Mouse (Mus musculus) CD4-positive, CD25-positive, alpha-beta regulatory T cell, adult 4 months (primary cell): Measurements from ENCODE around the gene Gpsm1. TPM values are rescaled to one million over a fixed set of nuclear protein-coding genes. Genes with fewer than 3 reads are reported as not detected.
A peak's percentile ranks its signal among the peaks of the same experiment; 100 is the strongest.

Experiments used
- ATAC-seq: one replicate; pipeline ENCODE4 v1.8.0; 2017
- polyA plus RNA-seq, 2 experiments: library from polyadenylated mRNA; unstranded; fragments of 100-300 nt; shearing (Covaris generic); gene quantifications; one replicate each; pipeline ENCODE4 v1.2.1; 2017

Gpsm1 gene
- polyA plus RNA-seq, 2 experiments from 2014 or later: 3.3 to 4.9 TPM

DNA sequence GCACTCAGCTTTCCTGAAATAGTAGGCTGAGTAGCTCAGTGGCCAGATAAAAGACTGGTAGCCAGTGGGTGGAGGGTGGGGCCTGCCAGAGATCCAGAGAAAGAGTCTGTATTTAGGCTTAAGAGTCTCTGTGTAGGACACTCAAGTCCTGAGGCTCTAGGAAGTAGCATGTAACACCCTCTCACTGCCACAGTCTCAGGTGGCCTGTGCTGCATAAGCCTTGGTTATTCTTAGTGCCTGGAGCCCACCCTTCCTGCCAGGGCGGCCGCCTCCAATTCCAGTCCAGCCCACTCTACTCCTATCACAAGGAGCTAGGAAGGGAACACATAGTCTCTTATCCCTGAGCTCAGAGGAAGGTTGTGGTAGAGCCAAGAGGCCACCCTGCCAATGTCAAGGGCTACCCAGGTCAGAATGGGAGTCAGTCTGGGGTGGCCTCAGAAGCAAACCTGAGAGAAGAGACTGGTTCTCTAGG, 26.2 kb downstream of the Gpsm1 start:
- ATAC-seq: no peak

DNA sequence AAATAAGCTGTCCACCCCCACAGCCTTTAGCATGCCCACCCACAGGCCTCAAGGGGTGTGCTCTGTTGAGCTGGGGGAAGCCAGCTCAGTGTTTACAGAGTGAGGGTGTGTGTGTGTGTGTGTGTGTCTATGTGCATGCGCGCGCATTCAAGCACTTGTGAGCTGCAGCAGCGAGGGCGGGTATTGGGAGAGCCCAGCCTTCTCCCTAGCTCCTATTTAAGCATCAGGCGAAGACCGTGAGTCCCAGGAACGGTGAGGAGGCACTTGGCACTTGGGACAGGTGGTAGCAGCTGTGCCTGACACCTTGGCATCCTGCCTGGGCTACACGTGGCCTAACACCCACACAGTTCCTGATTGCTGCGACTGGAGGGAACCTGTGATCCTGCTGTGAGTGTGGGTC, 26.7 kb downstream of the Gpsm1 start:
- no peak for ATAC-seq

DNA sequence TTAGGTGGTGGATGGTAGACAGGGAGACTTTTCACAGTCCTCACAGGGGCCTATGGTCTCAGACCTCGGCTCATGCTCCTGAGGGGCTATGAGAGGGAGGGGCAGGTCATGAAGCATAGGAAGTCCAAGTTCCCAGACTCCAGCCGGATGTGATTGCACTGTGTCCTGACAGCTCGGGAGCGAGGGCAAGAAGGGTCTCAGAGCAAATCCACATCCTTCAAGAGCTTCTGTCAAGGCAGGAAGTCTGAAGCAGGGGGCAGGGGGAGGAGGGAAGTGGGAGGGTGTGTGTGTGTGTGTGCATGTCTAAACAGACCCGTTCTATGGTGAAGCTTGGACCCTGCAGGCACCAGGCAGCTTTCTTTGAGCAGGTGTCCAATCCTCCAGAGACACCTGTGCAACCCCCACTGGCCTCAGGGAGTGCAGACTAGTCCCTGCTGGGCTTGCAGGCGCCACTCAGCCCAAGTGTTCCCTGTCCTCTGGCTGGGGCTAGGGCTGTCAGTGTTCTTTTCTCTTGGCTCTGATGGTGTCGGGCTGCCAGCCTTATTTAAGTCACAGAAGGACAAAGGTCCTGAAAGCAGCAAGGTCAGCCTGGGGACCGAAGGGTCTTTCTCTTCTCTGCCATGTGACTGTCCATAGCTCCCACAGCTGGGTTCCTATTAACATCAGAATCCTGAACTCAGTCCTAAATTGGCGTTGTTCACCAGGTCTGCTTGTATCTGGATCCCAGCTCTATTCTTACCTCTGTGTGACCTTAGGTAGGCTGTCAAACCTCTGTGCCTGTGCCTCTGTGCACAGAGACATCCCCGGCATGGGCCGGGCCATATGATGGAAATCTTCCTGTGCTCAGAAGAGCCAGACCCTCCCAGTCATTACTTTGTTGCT, 27.5 kb downstream of the Gpsm1 start:
- no peak for ATAC-seq

DNA sequence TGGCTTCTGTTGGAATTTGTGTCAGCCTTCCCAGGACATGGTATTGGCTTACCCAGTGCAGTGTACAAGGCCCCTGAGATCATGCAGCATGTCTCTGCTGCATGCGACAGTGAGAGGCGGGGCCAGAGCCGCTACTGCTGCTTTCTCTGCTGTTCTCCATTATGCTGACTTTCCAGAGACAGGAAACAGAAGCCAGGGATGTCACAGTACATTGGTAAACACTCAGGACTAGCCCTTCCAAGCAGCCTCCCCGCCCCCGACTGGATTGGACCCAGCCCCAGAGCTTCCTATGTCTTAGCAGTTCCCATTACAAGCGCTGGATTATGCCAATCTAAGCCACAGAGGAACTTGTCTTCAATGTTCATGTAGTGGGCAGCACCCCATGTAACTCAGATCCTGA, 32.9 kb downstream of the Gpsm1 start:
- no peak for ATAC-seq

DNA sequence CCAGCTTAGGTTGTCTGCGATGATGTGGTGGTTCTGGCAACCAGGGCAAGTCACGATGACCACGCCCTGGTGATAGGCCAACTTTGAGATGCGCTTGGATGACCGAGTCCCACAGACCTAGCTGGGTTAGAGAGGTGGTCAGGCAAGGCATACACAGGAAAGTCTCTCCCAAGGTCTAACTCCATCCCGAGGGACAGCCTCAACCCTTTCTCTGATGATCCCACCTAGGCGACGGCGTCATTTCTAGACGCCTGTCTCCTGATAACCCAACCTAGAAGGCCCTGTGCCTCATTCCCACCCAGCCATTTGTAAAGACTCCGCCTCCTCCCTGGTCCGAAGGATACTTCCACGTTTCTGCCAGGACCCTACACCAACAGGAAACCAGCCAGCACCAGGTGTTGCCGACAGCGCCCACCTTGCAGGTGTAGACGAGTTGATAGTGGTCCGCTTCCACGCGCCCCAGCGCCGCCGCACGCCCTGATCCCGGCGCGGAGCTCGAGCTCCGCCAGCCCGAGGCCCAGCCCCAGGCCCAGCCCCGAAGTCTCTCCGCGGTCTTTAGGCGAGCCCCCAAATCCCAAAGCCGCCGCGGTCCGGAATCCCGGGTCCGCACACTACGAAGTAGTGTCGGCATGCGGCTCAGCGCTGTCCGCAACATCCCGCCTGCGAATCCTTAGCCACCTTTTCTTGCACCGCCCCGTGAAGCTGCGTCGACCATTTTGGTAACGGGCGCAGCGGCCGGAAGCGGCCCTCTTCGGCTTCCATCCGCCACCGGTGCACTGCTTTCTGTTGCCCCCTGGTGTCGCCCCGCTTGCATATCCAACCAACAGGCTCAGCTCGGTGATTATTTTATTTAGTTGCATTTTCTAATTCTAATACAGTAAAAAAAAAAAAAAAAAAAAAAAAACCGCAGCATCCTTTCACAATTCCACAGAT, 36.3 kb downstream of the Gpsm1 start, which contains the start of gene Dnlz:
Gene Dnlz (minus strand): TSS at position 753 of the 933 bp plus-strand sequence.
- peak; percentile 94 for ATAC-seq

DNA sequence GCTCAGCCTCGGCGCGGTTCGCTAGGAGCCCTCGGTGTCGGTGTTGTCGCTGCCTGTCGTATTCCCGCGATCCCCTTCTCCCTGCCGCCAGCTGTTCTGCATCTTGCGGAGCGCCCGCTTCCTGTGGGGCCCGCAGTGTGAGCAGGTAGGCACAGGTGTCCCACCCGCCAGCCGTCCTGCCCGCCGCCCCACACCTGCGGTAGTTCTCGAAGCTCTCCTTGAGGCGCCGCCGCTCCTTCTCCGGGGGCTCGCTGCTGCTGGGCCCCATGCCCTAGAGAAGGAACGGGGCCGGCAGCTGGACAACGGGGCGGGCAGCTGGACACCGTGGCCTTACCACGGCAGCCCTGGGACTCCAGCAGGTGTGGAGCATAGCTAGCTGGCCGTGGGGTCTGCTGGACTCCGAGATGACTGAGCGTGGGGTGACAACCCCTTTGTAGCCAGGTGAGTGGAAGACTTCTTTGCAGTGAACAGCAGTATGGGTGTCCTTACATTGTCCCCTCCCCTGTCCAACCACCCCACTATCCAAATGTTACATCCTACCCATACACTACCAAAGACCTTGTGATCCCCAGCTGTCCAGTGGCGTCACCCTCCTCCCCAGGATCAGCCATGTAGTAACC, 37.1 kb downstream of the Gpsm1 start:
- ATAC-seq: peak; percentile 56

DNA sequence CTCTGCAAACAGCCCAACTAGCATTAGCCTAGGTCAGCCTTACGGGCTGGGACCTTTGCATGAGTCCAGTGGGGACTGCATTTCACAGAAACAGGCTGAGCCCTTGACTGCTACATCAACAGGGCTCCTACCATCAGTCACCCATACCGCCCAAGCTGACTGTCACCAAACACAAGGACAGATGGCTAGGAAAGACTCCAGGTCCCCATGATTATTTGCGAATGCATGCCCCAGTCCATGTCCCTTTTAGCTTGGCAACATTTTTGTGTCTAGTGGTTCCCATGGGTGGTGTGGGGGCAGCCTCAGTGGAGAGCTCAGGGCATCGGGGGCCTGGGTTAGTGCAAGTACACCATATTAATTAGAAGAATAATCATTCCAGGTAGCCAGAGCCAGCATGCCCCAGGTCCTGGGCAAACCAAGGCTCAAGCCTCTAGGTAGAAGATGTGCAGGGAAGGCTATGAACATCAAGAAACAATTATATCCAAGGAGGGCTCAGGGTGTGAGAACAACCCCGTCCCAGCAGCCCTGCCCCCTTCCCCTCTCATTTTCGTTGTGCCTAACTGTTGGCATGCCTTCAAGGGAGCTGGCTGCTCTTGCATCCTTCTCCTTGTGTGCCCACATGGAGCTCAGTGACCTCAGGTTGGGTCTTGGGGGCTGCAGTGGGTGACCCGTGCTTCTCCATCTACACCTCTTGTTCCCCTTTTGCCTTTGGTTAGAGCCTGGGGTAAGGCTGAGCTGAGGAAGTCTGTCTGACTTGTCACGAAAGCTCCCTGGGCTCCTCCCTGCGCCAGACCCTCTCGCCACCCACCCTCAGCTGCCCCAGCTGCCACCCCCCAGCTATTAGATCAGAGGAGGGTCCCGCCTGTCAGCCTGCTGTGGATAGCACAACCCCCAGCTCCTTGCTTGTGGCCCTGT, 38.0 kb downstream of the Gpsm1 start:
- no peak for ATAC-seq

DNA sequence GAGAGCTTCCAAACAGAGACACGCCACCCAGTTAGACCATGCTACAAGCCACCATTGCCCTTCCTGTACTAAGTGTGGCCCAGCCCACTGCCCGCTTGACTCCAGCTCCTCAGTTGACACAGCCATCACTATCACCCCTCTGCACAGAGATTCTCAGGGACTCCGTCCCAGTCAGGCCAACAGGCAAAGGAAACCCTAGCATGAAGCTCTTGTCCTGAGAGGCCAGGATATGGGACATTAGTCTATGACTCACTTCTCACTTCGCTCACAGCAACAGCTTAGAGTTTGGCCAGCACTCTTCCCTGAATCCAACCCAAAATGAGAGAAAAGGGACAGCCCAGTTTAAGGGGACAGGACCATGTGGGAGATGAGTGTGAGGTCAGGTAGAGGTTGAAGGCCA, 39.1 kb downstream of the Gpsm1 start:
- ATAC-seq: no peak

DNA sequence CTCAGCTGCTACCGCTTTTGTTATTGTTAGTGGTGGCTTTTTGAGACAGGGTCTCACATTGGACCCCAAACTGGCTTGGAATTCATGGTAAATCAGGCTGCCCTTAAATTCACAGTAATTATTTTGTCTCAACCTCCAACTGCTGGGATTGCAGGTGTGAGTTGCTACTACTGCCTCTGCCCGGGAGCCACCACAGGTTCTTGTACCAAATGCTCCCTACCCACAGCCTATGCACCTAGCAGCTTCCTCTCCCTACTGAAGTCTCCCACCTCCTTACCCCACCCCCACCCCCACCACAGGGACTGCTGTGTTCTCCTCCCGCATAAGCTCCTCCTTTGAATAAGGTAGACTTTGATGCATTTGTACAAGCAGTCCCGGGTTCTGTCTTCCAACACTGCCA, 40.9 kb downstream of the Gpsm1 start:
- no peak for ATAC-seq

DNA sequence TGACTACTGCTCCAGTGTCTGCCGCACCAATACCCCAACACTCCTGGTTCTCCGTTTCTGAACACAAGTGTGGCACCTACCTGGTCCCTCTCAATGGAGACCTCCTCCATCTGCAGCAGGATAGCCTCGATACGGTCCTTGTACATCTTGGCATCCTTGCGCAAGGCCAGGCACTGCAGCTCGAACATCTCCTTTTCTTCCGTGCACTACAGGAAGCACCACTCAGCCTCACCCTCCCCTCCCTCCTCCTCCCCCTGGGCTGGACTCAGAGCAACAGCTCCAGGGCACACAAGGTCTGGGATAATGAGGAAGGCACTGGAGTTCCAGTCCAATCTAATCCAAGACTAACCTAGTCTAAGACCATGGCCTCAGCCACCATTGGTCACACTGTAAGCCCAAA, 41.4 kb downstream of the Gpsm1 start:
- no peak for ATAC-seq

DNA sequence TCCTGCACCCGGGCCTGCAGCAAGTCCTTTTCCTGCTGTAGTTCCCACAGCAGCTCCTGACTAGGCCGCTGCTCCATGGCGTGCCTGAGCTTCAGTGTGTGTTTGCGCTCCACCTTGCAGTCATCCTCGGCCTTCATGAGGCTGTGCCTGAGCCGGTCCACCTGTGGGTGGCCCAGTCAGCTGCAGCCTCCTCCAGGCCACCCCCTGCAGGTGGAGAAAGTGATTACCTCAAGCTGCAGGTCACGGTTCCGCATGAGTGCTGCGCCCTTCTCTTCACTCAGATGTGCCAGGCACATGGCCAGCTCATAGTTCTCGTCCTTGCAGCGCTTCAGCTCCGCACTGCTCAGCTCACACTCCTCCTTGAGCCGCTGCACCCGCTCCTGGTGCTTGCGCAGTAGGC, 42.2 kb downstream of the Gpsm1 start:
- ATAC-seq: no peak

DNA sequence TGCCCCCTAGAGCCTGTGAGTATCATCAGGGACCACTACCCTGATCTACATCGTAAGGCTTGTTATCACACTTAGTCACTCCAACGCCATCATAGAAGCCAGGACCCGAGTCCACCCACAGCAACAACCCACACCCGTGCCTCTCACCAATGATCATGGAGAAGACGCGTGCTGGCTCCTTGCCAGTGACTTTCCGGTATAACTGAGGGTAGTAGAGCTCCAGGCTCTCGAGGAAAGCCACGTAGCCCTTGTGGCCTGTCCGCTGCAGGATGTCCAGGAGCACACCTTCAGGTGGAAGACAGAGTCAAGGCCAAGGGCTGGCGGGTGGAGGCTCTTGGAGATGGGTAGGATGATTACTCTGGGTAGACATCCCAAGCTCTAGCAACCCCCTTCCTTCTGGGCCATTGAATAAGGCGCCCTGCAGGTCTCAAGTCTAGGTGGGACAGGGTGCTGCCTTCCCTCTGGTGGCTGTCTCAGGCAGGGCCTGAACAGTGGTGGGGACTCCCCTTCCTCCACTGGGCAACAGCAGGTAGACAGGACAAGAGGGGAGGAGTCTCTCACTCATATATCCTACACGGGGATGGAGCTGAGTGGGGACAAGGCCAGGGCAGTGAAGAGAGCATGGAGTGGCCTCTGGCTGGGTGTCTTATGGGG, 43.5 kb downstream of the Gpsm1 start:
- no peak for ATAC-seq

DNA sequence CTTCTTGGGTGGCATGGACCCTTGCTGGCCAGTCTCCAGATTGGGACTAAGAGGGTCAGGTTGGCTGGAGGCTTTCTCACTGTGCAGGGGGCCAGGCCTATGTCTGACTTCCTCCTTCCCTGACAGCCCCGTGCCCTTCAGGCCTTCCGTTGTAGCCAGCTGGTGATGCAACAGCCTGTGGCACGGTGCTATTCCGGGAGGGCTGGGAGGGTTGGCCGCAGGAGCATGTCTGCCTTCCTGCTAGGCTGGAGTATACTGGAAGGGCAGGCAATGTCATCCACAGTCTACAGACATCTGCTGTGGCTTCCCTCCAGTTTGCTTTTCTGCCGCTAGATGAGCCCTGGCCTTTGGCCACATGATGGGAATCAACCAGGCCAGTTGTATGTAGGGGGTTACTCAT, 44.7 kb downstream of the Gpsm1 start:
- ATAC-seq: no peak

DNA sequence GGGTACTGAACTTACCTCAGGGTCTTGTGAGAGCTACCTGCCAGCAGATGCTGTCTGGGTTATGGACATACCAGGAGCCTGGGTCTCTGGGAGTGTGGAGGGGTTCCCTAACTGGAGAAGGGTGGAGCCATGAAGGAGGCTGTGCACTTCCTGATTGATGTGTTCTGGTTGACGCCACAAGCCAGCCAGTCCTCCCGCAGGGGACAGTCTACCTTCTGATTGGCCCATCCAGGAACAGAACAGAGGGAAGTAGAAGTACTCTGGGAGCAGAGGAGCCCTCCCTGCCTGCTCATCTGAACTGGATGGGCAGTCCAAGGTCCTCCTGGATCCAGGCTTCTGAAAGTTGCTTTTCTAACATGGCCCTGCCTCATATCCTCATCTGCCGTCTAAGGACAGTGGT, 45.5 kb downstream of the Gpsm1 start, which contains the start of gene Card9:
Gene Card9 (minus strand): TSS at position 147 of the 400 bp plus-strand sequence.
- ATAC-seq: no peak

DNA sequence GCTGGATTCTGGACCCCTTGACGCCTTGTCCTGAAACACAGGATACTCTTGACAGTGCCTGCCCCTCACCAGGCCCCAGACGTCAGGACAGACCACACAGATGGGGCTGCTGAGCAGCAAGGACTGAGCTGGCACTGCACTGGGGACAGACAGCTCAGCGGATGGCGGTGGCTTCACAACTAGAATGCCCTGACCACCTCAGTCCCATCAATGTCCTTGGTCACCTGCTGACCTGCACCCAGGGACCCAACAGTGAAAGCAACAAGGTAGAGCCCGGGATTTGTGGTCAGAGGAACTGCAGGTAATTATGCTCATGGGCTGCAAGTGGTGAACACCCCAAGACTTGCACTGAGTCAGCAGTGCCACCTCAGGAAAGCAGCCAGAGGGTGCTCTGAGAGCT, 47.7 kb downstream of the Gpsm1 start:
- ATAC-seq: no peak

DNA sequence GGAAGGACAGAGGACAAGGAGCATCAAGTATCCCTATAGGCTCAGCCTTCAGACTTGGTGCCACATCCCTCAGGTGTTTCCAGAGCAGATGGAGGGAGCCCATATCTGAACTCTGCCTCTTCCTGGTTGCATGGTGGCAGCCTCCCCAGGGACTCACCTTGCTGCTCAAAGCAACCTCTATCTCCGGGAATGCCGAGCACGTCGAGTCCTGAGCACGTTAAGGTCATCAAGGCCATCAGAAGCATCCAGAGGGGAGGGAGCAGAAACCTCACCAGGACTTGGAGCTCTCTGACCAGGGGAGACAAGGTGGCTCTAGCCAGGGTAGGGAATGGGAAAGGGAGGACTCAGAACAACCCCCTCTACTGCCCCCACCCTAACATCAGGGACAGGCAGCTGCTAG, 48.2 kb downstream of the Gpsm1 start:
- ATAC-seq: no peak

DNA sequence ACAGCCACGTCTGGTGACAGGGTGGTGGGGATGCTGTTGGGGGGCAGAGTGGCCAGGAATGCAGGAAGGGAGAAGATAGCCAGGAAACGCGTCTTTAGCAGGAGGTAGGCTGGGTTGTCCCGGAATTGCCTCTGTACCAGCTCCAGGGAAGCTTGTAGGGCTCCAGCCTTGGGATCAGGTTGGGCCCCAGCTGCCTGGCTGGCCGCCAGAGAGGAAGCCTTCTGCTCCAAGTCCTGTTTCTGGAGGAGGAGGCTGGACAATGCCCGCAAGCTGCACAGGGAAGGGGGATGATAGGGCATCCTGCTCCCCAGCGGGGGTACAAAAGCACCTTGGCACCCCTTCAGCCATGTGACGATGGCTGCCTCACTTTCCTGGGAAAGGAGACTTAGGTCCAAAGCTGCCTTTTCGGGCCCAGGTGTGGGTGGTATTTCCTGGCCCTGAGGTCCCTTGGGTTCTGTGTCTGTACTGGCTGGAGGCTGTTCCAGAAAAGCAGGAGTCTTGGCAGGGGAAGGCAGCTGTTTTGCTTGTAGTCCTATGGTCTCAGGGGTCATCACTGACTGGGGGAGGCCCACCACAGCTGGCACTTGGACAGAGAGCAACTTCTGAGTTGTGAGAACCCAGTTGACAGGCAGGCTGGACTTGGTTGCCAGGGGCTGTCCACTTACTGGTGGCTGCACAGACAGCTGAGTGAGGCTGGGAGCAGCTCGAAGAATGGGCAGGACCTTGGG, 49.6 kb downstream of the Gpsm1 start:
- ATAC-seq: no peak

DNA sequence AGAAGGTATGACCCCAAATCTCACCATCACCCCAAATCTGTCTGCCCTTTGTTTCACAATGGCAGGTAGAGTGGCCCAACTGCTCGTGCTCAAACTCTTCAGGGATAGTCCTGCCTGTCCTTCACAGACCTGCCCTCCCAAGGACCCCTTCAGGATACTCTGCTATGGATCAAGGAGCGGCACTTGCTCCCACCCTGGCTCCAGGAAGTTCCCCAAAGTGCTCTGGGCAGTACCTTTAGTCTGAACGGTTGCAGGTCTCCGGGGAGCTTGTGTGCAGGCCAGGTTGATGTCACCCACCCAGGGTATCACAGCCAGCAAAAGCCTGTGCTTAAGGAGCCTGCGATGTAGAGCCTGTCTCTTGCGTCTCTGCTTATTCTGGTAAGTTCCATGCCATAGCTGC, 52.6 kb downstream of the Gpsm1 start:
- no peak for ATAC-seq

DNA sequence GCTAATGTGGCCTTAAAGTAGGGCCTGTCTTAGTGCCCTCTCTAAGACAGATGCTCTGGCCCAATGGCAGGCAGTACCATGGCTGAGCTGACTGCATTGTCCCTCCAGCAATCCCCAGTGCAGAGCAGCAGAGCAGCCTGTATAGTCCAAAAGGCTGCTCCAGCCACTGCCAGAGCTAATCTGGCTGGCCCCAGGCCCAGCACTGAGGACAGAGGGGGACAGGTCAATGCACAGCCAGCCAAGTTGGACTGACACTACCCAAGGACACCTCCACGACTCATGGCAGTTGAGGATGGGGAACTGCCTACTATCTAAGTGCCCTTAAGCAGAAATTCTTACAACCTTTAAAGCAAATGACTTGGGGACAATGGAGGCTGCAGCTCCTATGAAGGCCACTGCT, 53.3 kb downstream of the Gpsm1 start:
- ATAC-seq: no peak

DNA sequence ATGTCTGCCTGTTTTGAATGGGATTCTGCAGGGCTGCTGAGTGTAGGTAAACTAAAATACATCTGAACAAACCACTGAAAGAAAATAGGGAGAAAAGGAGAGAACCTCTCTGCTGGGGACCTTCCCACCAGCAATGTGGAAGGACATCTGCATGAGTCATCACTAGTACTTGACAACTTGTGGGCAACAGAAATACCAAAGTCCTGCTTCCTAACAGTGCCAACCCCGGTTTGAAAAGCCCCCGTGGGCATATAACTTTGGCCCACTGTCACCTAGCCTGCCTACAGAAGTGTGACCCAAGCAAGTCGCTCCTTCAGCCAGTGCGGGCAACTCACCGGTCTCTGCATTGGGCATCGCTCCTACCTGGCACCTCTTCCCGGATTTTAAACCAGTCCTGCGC, 57.1 kb downstream of the Gpsm1 start:
- ATAC-seq: no peak
